Mouse (Mus musculus): ENCODE results near the gene Miip. TPM values are rescaled to one million over a fixed set of nuclear protein-coding genes. Genes with fewer than 3 reads are reported as not detected.
"Not testable (repeated sequence)": the region's sequence is repeated elsewhere in the genome, so short reads cannot be mapped to it uniquely, and the experiment has no call there.

Gene Miip
- total RNA-seq, 2 experiments from 2014 or later = 5.1 to 5.5 TPM

DNA sequence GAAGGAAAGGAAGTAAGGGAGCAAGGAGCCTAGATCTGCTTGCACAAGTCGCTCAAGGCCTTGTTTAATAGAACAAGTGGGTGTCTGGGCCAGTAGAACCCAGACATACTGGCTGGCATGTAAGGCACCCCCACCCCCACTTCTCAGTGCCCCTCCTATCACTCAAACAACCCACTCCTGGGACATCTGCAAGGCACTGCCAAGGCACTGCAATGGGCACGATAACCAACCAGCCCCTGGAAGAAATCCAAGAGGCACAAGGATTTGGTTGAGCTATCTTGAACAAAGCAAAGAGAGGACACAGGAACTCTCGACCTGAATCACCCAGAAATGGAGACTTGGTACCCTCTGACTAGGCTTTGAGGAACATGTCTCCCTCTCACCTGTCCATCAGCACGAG lies 19.6 kb upstream of the Miip start:
- no peak for DNase-seq
- TF ChIP-seq CTCF (IDR thresholded peaks at IDR 0.05) = no peak
- Histone ChIP-seq H3K4me3 (no peak overlapping the region), H3K27ac (no peak overlapping the region)
- intact Hi-C loops (cut with DNase I) = no loop called here

DNA sequence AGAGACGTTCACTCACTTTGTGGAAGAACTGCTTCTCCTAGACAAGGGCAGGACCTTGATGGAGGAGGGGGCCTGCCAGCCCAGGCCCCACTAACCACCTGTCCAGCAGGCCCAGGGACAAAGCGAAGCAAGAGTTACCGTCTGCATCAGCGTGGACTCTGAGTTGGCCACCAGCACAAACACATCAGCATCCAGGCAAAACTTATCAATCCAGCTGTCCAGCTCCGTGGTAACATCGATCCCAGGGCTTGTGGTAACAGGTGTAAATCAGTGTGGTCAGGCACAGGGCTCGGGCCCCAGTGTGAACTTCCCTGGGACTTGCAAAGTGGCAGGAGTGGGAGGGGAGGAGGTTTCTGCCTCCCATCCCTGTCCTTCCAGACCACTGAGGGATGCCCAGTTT lies 18.7 kb upstream of the Miip start:
- TF ChIP-seq CTCF (IDR thresholded peaks at IDR 0.05) = no peak

GRCm38 (mm10) chr4:147886158-147886557 lies 17.5 kb upstream of the Miip start:
- no peak for TF ChIP-seq CTCF (IDR thresholded peaks at IDR 0.05)
- peak; percentile 58 for DNase-seq
- H3K27ac ChIP-seq = peak overlapping the region; percentile 21
- H3K4me3 ChIP-seq = no peak overlapping the region
- intact Hi-C loops (cut with DNase I) = no loop called here

More for the DNA sequence above, 18.7 kb upstream of the Miip start:
- intact Hi-C loops (cut with DNase I) = no loop called here
- H3K27ac ChIP-seq = no peak overlapping the region
- no peak for DNase-seq
- H3K4me3 ChIP-seq = no peak overlapping the region

- no peak overlapping the region for H3K4me3 ChIP-seq
- H3K27ac ChIP-seq = peak overlapping the region; percentile 44; the same call in 1 of the 2 replicates
- intact Hi-C loops (cut with DNase I) = no loop called here
Measured at GRCm38 (mm10) chr4:147884138-147884537, 15.5 kb upstream of the Miip start.

GRCm38 (mm10) chr4:147883041-147883440 lies 14.4 kb upstream of the Miip start:
- TF ChIP-seq CTCF (IDR thresholded peaks at IDR 0.05) = no peak
- DNase-seq = no peak
- Histone ChIP-seq H3K4me3 (no peak overlapping the region), H3K27ac (no peak overlapping the region)
- intact Hi-C loops (cut with DNase I) = no loop called here

More at GRCm38 (mm10) chr4:147884138-147884537, 15.5 kb upstream of the Miip start:
- peak; percentile 61 for DNase-seq
- TF ChIP-seq CTCF (IDR thresholded peaks at IDR 0.05) = no peak

DNA sequence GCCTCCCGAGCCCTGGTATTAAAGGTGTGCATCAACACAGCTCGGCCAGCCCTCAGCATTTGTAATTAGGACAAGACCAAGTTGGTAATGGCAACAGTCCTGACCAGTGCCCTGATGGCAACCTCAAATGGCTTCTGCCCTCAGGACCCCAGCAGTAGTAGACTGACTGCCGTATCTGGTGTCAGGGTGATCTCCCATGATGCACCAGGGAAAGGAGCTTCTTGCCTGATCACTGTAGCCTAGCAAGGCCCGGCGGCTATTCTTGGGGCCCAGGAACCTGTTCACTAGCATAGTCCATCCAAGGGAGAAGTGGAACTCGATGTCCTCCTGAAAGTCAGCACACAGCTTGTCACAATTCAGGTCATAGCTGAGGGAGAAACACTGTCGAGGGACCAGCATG lies 13.2 kb upstream of the Miip start:
- Histone ChIP-seq H3K27ac (no peak overlapping the region), H3K4me3 (no peak overlapping the region)
- intact Hi-C loops (cut with DNase I) = no loop called here
- DNase-seq = no peak
- no peak for TF ChIP-seq CTCF (IDR thresholded peaks at IDR 0.05)

GRCm38 (mm10) chr4:147879865-147880264 lies 11.2 kb upstream of the Miip start:
- TF ChIP-seq CTCF (IDR thresholded peaks at IDR 0.05) = no peak
- Histone ChIP-seq H3K4me3 (no peak overlapping the region), H3K27ac (no peak overlapping the region)
- no peak for DNase-seq
- intact Hi-C loops (cut with DNase I) = no loop called here

DNA sequence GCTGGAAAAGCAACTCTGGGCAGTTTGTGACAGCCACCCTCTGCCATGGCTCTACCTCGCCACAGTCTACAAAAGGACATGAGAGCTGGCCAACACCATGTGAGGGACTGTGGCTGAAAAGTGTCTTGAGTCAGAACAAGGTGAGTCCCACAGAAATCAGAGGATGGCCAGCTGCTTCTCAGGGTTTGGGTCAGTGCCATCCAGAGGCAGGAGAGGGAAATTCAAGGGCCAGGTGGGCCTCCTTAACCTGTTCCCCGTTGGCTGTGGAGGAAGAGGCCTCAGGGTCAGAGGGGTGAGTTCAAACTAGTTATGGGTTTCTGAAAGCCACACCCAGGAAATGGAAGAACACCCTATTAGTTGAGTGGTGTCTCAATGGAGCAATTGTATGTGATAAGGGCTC lies 10.8 kb upstream of the Miip start:
- Histone ChIP-seq H3K27ac (no peak overlapping the region), H3K4me3 (no peak overlapping the region)
- intact Hi-C loops (cut with DNase I) = no loop called here
- no peak for TF ChIP-seq CTCF (IDR thresholded peaks at IDR 0.05)
- no peak for DNase-seq

DNA sequence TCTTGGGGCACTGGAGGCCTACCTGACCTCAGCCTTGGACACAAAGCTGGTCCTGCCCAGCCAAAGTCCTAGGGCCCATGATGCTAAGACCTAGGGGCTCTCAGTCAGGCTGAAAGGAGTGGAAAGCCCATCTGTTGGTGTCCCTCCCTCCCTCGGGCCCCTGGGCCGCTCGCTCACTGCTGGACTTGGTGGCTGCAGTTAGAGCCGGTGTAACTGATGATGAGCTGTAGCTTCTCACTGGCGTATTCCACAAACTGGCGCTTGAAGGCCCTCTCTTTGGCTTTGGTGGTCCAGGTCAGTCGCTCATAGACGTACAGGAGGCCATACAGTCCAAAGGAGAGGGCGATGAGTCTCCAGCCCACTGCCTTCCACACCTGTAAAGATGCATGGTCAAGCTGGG lies 9.9 kb upstream of the Miip start:
- H3K4me3 ChIP-seq = no peak overlapping the region
- intact Hi-C loops (cut with DNase I) = no loop called here
- TF ChIP-seq CTCF (IDR thresholded peaks at IDR 0.05) = no peak
- DNase-seq = no peak
- H3K27ac ChIP-seq = no peak overlapping the region

- DNase-seq = no peak
- no peak for TF ChIP-seq CTCF (IDR thresholded peaks at IDR 0.05)
- intact Hi-C loops (cut with DNase I) = no loop called here
- Histone ChIP-seq H3K4me3 (no peak overlapping the region), H3K27ac (no peak overlapping the region)
Measured at GRCm38 (mm10) chr4:147875852-147876575, 7.4 kb upstream of the Miip start.

DNA sequence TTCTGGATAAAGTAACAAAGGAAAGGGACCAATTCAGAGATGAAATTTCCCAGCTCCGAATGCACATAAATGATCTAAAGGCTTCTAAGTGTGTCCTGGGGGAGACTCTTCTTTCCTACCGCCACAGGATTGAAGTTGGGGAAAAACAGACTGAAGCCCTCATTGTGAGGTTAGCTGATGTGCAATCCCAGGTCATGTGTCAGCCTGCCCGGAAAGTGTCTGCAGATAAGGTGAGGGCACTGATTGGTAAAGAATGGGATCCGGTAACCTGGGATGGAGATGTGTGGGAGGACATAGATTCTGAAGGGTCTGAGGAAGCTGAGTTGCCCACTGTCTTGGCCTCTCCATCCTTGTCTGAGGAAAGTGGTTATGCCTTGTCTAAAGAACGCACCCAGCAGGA lies 622 bp upstream of the Miip start:
- peak overlapping the region; percentile 91 for H3K27ac ChIP-seq
- intact Hi-C loops (cut with DNase I) = loop anchor here (2.0 kb wide), 1 partner anchor 28 kb away; no protein-coding TSS in a partner anchor
- TF ChIP-seq CTCF (IDR thresholded peaks at IDR 0.05) = no peak
- DNase-seq = no peak
- H3K4me3 ChIP-seq = peak overlapping the region; percentile 96

DNA sequence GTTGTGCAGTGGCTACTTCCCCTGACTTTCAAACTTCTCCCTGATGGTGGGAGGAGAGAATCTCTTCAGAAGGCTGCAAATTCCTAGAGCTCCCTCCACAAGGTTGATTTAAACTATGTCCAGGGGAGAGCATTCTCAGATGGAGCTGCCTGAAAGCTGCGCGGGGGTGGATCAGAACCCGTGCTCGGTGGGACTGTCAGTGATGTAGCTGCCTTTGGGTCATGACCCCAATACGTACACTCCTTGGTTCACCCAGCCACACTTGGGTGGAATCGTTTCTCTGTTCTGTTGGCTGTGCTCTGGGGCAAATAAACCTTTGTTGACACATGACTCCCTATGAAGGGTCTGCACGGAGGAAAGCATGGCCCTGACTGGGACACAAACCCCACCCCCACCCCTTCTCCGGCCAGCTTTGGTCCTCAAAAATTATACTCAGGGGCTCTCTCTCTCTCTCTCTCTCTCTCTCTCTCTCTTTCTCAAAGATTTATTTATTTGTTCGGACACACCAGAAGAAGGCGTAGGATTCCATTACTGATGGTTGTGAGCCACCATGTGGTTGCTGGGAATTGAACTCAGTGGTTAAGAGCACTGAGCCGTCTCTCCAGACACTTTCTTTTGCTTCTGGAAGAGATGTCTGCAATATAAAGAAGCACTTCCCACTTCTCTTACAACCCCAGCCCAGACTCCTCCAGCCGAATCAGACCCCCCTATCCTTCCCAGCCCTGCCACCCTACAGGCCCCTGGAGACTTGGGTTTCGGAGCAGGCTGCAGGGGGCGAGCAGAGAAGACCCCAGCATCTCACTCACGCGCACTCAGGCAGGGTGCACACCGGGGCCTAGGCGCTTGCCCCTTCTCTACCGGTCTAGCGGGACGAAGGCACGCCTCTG lies 810 bp downstream of the Miip start:
- Histone ChIP-seq H3K4me3 (peak overlapping the region; percentile 96), H3K27ac (peak overlapping the region; percentile 91)
- no peak for DNase-seq
- intact Hi-C loops (cut with DNase I) = loop anchor here (2.0 kb wide), 1 partner anchor 29 kb away; no protein-coding TSS in a partner anchor
- no peak for TF ChIP-seq CTCF (IDR thresholded peaks at IDR 0.05)

GRCm38 (mm10) chr4:147866793-147867192 lies 1.8 kb downstream of the Miip start:
- intact Hi-C loops (cut with DNase I); H3K27ac ChIP-seq: not testable (repeated sequence)

More at GRCm38 (mm10) chr4:147866793-147867192, 1.8 kb downstream of the Miip start:
- not testable (repeated sequence) for DNase-seq, H3K4me3 ChIP-seq
